Mouse (Mus musculus) ES-E14 (cell line): ENCODE results near the gene Nedd4. TPM values are rescaled to one million over a fixed set of nuclear protein-coding genes. Genes with fewer than 3 reads are reported as not detected.
A peak's percentile ranks its signal among the peaks of the same experiment; 100 is the strongest.

Experiments
- DNase-seq: peaks from one replicate; pipeline ENCODE4 v3.0.0-alpha.2; 2013; ENCODE audit warnings: low read depth, low spot score
- H3K27ac ChIP-seq: 2 replicates; pipeline ENCODE4 v1.5.1; 2012; ENCODE audit warnings: low read depth, mild to moderate bottlenecking, low read length, moderate library complexity, mixed read lengths; ENCODE audit not compliant: poor library complexity, insufficient read depth, severe bottlenecking
- H3K36me3 ChIP-seq: 2 replicates; pipeline ENCODE4 v1.6.1; 2012; ENCODE audit warnings: mild to moderate bottlenecking, low read length, moderate library complexity, mixed read lengths; ENCODE audit not compliant: control insufficient read depth, poor library complexity, insufficient read depth, severe bottlenecking
- H3K4me1 ChIP-seq, 2 experiments: fragments of 150-350 bp in 1 of 2; sonication (generic) in 1 of 2; 2 replicates each; pipeline ENCODE4 v1.6.1; 2012; ENCODE audit warnings: low read length in 2 of 2, mild to moderate bottlenecking in 1 of 2, mixed read lengths in 1 of 2; ENCODE audit not compliant: control insufficient read depth in 2 of 2, insufficient read depth in 2 of 2, poor library complexity in 1 of 2
- H3K4me3 ChIP-seq, 2 experiments: fragments of 150-350 bp in 1 of 2; sonication (generic) in 1 of 2; 2 replicates each; pipeline ENCODE4 v1.5.1; 2012; ENCODE audit warnings: low read length in 2 of 2, low read depth in 1 of 2, mild to moderate bottlenecking in 1 of 2, mixed read lengths in 1 of 2; ENCODE audit not compliant: insufficient read depth in 1 of 2, poor library complexity in 1 of 2, severe bottlenecking in 1 of 2
- H3K9ac ChIP-seq: 2 replicates; pipeline ENCODE4 v1.6.1; 2012; ENCODE audit warnings: low read depth, mild to moderate bottlenecking, low read length, mixed read lengths; ENCODE audit not compliant: poor library complexity, insufficient read depth, severe bottlenecking
- H3K9me3 ChIP-seq: fragments of 150-350 bp; sonication (generic); 2 replicates; pipeline ENCODE4 v1.6.1; 2012; ENCODE audit warnings: low read depth, mild to moderate bottlenecking, low read length; ENCODE audit not compliant: control insufficient read depth, insufficient read depth
- CHD2 ChIP-seq: IDR thresholded peaks from 2 replicates; pipeline ENCODE4 v1.6.1; 2014; ENCODE audit warnings: mild to moderate bottlenecking, low read depth, low read length, inconsistent platforms
- HCFC1 ChIP-seq: IDR thresholded peaks from 2 replicates; pipeline ENCODE4 v1.6.1; 2012; ENCODE audit warnings: low read length, inconsistent platforms, borderline replicate concordance; ENCODE audit not compliant: insufficient read depth
- MAFK ChIP-seq: IDR thresholded peaks from 2 replicates; pipeline ENCODE4 v1.6.1; 2014; ENCODE audit warnings: mild to moderate bottlenecking, low read depth, low read length, inconsistent platforms; ENCODE audit not compliant: insufficient read depth
- ZC3H11A ChIP-seq: IDR thresholded peaks from 2 replicates; pipeline ENCODE4 v1.6.1; 2012; ENCODE audit warnings: low read depth, mild to moderate bottlenecking, inconsistent platforms, low read length, borderline replicate concordance
- ZNF384 ChIP-seq: IDR thresholded peaks from 2 replicates; pipeline ENCODE4 v1.6.1; 2012; ENCODE audit warnings: low read depth, low read length, inconsistent platforms
- in situ Hi-C, 2 experiments: fragments of 600-800 bp; cut with MboI; formaldehyde crosslinking; loops; one replicate each; pipeline ENCODE4 v1.15.1; 2025; ENCODE audit warnings: low sequenced_read_pairs in 2 of 2, inconsistent platforms in 1 of 2; ENCODE audit not compliant: unreplicated experiment in 2 of 2
- total RNA-seq: library from RNA; depleted of rRNA; stranded (reverse); fragments of 300-350 nt; gene quantifications from 2 replicates; pipeline ENCODE4 v1.2.3, GENCODE M21; 2012; rRNA removed

Nedd4 gene
- total RNA-seq, result 302 and 324 TPM in 2 replicates

DNA sequence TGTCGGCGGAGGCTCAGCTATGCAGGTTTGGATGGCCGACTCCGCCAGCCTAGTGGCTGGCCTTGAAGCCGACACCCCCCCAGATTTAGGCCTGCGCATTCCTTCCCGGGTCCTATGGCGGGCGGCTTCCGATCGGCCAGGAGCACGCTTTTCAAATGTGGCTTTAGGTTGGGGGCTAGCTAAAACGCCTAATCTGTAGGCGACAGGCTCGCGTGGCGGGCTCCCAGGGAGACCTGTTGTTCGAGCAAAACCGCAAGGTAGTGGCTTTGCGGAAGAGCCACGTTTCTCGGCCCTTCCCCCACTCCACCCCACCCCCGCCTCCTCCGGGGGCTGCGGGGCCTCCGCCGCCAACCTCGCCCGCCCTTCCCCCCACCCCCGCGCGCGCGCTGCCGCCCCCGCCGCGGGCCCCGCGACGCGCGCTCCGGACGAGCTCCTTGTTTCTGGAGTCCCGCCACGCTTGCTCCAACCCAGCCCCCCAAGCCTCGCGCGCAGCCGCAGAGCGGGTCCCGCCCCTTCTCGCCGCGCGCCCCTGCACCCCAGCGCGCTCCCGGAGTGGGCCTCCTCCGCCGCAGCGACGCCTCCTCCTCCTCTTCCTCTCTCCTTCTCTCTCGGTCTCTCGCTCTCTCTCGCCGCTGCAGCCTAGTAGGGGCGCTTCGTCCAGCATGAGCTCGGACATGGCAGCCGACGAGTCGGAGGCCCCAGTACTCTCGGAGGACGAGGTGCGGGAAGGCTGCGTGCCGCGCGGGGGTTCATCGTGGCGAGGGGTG lies at the start of gene Nedd4:
Gene Nedd4, plus strand, starts transcription at position 452 of the 767 bp plus-strand sequence.
- peak; percentile 72 for DNase-seq
- Histone ChIP-seq H3K9ac (peak within 1 kb of the TSS; percentile 99), H3K9me3 (no peaks in the 10 kb centered on the region), H3K27ac (peak within 1 kb of the TSS; percentile 99), H3K4me3 (peak within 1 kb of the TSS; percentile 95 to 100), H3K4me1 (peaks cover 11 to 14% of the 10 kb centered on the region in 2 experiments; a peak in 3 of 4 replicates), H3K36me3 (peaks cover 24% of the 10 kb centered on the region)
- in situ Hi-C loops, result no loop called here
- no peak for TF ChIP-seq ZNF384
- TF ChIP-seq MAFK, result no peak
- TF ChIP-seq ZC3H11A, result no peak
- no peak for TF ChIP-seq CHD2
- no peak for TF ChIP-seq HCFC1

DNA sequence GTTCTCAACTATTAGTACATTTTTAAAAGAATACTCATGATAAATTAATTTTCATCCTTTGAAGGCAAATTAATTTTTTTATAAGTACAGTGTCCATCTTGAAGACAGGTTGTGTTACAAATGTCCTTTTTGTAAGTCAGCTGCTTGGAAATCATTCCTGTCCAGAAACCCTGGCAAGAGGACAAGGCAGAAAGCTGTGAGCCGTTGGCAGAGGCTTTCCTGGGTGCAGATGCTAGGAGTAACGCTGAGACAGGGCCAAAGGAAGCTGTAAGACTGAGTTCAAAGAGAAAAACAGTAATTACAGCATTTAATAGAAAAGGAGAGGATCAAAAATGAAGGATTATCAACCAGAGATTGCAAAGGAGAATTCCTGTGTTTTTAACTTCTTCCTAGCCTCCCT lies 48.3 kb upstream of the Nedd4 start:
- Histone ChIP-seq H3K4me1 (0 out of 4 replicates have a peak, but pooled peaks cover 0 to 2% of the 10 kb centered on the region in 2 experiments), H3K4me3 (no peak overlapping the region), H3K27ac (no peak overlapping the region), H3K9me3 (no peaks in the 10 kb centered on the region), H3K9ac (no peak overlapping the region), H3K36me3 (peaks cover 23% of the 10 kb centered on the region)
- in situ Hi-C loops, result no loop called here
- no peak for DNase-seq
- no peak for TF ChIP-seq HCFC1
- no peak for TF ChIP-seq CHD2
- TF ChIP-seq ZNF384, result no peak
- no peak for TF ChIP-seq ZC3H11A
- TF ChIP-seq MAFK, result no peak

DNA sequence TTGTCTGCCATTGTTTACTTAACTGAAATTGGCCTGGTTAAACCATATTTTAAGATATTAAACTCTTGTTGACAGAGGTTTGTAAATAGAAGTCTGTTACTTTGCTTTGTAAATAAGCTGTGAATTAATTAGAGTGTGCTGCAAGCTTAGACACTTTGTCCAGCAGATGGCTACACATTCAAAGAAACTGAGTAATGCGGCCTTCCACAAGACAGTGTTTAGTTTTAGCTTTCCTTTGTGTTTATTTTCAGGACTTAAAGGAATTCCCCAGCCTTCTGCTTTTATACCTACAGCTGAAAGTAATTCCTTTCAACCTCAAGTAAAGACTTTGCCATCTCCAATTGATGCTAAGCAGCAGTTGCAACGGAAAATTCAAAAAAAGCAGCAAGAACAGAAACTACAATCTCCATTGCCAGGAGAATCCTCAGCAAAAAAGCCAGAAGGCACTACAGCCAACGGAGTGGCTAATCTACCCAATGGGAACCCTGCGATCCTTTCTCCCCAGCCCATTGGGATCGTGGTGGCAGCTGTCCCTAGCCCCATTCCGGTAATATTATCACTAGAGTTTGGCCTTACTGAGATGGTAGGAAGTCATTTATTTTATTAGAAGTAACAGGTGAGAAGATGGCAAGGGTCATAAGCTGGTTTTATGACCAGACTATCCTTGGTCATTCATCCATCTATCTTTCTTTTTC lies 47.2 kb upstream of the Nedd4 start:
- no peak for DNase-seq
- Histone ChIP-seq H3K36me3 (peaks cover 26% of the 10 kb centered on the region), H3K27ac (no peak overlapping the region), H3K9ac (no peak overlapping the region), H3K4me1 (0 out of 4 replicates have a peak, but pooled peaks cover 0 to 2% of the 10 kb centered on the region in 2 experiments), H3K4me3 (no peak overlapping the region), H3K9me3 (no peaks in the 10 kb centered on the region)
- TF ChIP-seq CHD2 (no peak), ZC3H11A (no peak), HCFC1 (no peak), MAFK (no peak), ZNF384 (no peak)
- in situ Hi-C loops, result no loop called here

DNA sequence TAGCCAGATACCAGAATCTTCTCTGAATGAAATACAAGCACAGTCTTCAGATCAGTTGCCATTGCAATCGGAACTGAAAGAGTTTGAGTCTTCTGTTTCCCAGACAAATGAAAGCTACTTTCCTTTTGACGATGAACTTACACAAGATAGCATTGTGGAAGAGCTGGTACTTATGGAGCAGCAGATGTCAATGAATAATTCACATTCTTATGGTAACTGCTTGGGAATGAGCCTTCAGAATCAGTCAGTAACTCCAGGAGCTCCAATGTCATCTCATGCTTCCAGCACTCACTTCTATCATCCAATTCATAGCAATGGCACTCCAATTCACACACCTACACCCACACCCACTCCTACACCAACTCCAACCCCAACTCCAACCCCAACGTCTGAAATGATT lies 44.1 kb upstream of the Nedd4 start:
- H3K27ac ChIP-seq, result no peak overlapping the region
- TF ChIP-seq ZNF384, result no peak
- TF ChIP-seq CHD2, result no peak
- no peak for TF ChIP-seq ZC3H11A
- no peak for TF ChIP-seq HCFC1
- no peak overlapping the region for H3K9ac ChIP-seq
- DNase-seq, result no peak
- in situ Hi-C loops, result no loop called here
- 0 out of 4 replicates have a peak, but pooled peaks cover 0 to 2% of the 10 kb centered on the region in 2 experiments for H3K4me1 ChIP-seq
- H3K9me3 ChIP-seq, result no peaks in the 10 kb centered on the region
- H3K36me3 ChIP-seq, result peaks cover 24% of the 10 kb centered on the region
- H3K4me3 ChIP-seq, result no peak overlapping the region
